Mouse (Mus musculus): ENCODE data around the gene Cdk15. TPM values are rescaled to one million over a fixed set of nuclear protein-coding genes. Genes with fewer than 3 reads are reported as not detected.

The Cdk15 gene
- not detected for total RNA-seq (2021)
- long read RNA-seq, experiment 1 = 0 reads
- long read RNA-seq, experiment 2 = 0 reads

DNA sequence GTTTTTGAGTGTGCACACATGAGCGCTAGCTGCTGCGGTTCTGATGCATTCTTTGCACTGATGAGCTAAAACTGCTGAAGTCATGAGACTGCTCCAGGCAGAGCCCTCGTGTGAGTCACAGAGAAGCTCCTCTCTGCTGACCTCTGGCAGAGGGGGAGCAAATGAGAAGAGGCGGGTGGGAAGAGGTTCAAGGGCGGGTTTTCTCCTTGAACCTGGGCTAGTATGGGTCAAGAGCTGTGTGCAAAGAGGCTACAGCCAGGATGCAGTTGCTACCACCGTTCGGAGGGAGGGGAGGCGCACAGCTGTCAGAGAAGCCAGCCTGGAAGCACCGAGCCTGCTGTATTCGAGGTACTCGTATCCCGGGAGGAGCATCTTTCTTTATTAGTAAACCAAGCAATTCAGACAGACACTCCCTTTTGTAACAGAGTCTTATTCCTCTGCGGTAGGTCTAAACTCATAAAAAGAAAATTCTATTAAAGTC, at the start of gene Cdk15:
TSS of gene Cdk15 (plus strand) at position 156 of the 481 bp plus-strand sequence.
- no peak for DNase-seq

DNA sequence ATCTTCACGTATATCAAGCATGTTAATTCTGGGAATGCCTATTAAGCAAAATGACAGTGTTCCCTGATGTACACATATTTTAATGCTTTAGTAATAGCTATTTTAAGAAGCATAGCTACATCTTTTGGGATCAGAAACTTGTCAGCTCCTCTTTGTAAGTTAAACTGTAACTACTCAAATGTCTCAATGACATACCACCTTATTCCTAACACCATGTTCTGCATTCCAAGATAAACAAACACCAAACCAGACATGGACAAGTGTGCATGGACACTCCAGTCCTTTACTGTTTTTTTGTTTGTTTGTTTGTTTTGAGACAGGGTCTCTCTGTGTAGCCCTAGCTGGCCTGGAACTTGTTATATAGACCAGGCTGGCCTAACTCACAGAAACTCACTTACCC, 48.4 kb upstream of the Cdk15 start:
- DNase-seq = no peak

DNA sequence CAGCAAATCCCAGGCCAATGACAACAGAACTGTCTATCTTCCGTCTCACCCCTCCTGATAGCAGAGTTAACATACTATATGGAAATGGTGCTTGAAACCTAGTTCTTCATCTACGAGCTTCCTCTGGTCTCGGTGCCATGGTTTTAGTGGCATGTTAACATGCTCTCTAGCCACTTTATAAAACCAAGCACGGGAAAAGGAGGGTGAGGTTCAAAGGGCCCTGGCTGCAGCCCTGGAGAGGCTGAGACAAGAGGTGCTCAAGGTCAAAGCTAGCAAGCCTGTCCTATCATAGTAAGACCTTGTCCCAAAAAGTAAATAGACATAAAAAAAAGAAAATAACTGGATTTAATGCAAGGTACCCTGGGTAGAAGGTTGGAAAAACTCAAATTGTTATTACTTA, 45.1 kb upstream of the Cdk15 start:
- no peak for DNase-seq

- no peak for DNase-seq
Measured at GRCm38 (mm10) chr1:59212076-59212779, 44.5 kb upstream of the Cdk15 start.

GRCm38 (mm10) chr1:59212951-59213350, 43.8 kb upstream of the Cdk15 start:
- no peak for DNase-seq

DNA sequence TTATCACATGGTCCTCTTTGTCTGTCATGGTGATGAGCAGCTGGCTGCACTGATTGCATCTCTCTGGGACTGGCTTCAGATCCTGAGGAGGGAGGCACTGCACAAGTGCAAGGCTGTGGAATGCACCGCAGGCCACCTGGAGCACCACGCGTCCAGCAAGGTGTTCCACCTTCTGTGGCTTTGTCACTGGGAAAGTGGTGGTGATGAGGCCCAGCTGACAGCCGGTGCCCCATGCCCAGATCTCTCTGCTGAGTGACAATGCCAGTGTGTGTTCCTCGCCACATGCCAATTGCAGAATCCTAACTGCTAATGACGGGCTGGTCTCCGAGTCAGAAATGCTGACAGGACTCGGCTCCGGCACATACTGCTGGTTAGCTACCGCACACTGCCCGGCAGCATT, 41.3 kb upstream of the Cdk15 start:
- DNase-seq = no peak

DNA sequence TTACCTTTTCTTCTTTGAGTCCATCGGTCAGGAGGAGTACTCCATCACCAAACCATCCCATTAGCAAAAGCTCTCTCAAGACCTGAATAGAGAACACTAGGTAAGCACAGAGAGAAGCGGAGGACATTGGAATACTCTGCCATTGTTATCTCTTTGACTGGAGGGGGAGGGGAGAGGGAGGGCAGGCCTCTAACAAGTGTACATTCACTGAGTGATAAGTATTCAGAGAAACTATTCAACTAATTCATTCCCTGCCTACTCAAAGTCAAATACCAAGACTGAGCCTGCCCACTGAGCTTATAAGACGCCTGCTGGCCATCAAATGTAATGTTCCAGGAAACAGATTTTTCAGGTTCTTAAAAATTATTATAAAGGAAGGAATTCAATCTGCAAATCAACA, 36.3 kb upstream of the Cdk15 start:
- no peak for DNase-seq

DNA sequence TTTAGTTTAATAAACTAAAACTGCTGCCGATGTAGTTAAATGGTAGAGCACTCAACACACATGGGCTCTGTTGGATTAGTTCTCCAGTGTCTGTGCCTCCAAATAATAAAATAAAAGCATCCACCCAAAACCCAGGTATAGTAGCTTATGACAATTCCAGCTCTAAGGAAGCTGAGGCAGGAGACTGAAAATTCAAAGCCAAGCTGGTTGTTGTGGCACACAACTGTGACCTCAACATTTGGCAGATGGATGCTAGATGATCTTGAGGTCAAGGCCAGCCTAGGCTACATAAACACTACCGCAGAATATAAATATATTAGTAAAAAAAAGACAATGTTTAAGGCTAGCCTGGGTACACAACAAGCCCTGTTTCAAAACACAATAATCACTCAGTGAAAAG, 35.1 kb upstream of the Cdk15 start:
- no peak for DNase-seq

DNA sequence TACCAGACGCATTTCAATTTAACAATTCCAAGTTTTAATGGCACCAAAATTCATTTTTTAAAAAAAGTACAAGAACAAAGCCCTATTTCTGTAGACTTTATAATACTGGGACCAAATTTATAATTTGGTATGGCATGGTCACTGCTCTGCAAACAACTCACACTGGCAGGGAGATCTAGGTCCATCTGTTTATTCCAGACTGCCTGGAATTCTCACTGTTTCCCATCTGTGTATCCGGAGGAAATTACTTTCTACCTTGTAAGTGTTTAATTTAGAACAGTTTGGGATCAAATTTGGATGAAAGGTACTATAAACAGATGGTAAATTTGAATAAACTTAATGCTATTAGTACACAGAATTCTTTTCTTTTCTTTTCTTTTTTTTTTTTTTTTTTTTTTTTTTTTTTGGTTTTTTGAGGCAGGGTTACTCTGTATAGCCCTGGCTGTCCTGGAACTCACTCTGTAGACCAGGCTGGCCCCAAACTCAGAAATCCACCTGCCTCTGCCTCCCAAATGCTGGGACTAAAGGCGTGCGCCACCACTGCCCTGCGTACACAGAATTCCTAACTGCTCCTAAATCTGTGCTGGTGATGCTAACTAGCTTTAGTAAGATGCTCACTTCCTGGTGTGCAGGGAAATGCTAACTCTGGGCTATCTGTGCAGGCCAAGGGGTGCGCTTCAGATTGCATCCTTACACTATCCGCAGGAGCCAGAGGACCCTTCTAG, 34.4 kb upstream of the Cdk15 start:
- DNase-seq = no peak

GRCm38 (mm10) chr1:59228552-59228951, 28.2 kb upstream of the Cdk15 start:
- DNase-seq = no peak

- DNase-seq = no peak
Measured at GRCm38 (mm10) chr1:59229187-59229586, 27.5 kb upstream of the Cdk15 start.

DNA sequence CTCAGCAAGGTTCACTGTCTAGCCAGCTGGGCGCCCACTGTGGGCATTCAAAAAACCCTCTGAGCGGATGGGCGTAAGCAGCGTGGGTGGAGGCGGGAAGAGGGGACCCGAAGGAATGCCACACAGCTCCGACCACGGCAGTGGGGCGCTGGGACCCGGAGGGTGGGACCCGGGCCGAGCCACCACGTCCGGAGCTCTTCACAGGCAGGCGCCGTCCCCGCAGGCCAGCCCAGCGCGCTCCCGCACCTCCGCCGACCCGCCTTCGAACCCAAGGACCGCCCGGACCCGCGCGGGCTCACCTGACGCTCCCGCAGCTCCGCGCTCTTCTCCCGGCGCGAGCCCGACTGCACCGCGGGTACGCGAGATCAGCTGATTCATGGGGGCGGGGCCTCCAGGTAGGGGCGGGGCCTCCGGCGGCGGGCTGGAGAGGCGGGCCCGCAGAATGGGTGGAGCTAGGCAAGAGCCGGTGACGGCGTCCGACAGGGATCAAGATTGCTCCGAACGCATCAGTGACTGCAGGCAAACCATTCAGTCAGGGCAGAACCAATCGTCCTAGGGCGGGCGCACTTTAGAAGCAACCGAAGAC, 19.8 kb upstream of the Cdk15 start, which contains the start of gene Als2:
TSS of gene Als2 (minus strand) at position 376 of the 586 bp plus-strand sequence.
- peak; percentile 97 to 99 for DNase-seq

GRCm38 (mm10) chr1:59237614-59238211, 19.0 kb upstream of the Cdk15 start:
- DNase-seq = peak; percentile 73 to 79

- DNase-seq = no peak
Measured at GRCm38 (mm10) chr1:59243770-59244169, 12.9 kb upstream of the Cdk15 start.

DNA sequence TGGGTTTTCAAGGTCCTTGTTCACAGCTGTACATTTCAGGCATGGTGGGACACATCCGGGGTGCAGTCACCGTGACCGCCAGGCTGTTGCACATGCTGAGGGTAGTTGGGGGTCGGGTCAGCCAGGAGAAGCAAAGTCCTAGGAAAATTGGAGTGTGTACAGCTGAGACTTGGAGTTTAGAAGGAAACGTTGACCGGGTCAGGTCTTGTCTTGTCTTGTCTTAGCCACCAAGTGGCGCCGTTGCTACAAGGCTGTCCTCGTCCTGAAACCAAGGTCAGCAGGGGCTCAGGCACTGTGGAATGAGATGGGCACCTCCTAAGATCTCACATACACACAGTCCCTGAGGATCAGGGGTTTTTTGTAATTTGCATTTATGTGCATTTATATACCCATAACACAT, 9.1 kb upstream of the Cdk15 start:
- DNase-seq = peak; percentile 26 to 61

DNA sequence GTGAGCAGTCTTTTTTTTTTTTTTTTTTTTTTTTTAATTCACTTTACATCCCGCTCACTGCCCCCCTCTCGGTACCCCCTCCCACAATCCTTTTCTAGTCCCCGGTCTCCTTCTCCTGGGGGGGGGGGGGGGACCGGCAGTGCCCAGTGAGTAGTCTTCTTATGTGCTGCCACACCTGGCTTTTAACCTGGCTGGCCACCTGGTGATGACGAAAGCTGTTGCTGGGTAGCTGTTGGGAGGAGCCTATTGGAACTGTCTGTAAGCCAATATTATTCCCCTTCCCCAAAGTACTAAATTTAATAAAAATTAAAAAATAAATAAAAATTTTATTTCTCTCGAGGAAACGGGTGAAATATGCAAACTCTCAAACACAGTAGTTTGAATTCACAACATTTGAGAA, 3.9 kb upstream of the Cdk15 start:
- DNase-seq = no peak

- DNase-seq = no peak
Measured at GRCm38 (mm10) chr1:59253301-59253909, 3.3 kb upstream of the Cdk15 start.

- no peak for DNase-seq
Measured at GRCm38 (mm10) chr1:59257736-59258135, 1.0 kb downstream of the Cdk15 start.

- no peak for DNase-seq
Measured at GRCm38 (mm10) chr1:59268931-59269330, 12.2 kb downstream of the Cdk15 start.

DNA sequence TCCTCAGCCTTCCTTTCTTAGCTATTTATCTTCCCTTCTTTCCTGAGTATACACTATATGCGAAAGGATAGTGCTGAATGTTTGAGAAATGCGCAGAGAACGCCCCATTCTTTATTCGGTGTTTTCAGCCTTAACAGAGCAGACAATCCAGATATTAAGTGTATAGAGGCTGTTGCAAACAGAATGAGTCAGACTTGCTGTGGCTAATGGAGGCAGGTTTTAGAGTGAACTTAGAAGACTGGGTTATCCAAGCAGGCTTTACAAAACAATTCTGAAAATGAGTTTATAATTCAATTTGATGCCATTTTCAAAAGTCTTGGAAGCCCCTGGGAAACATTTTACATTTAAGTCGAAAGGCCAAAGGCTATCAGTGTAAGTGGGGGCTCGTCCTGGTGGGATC, 12.8 kb downstream of the Cdk15 start:
- DNase-seq = no peak

GRCm38 (mm10) chr1:59269951-59270689, 13.4 kb downstream of the Cdk15 start:
- DNase-seq = peak; percentile 37 to 47

GRCm38 (mm10) chr1:59272189-59272588, 15.5 kb downstream of the Cdk15 start:
- no peak for DNase-seq

Data from heart, adult 18-20 months (tissue).